Mouse (Mus musculus) myocyte (in vitro differentiated cells): ENCODE measurements at regions not wholly inside any gene's neighbourhood (a gene's known extent, or its start where the extent isn't known, plus 50 kb on each side); places are given as distances from the start of the nearest gene placed in this dataset.

ENCODE experiments used
- H3K27me3 ChIP-seq: one replicate; pipeline ENCODE4 v1.6.1; 2011; ENCODE audit not compliant: control insufficient read depth, insufficient read depth, insufficient read length
- H3K36me3 ChIP-seq: one replicate; pipeline ENCODE4 v1.6.1; 2011; ENCODE audit not compliant: control insufficient read depth, insufficient read depth
- H3K4me2 ChIP-seq: one replicate; pipeline ENCODE4 v1.6.1; 2011; ENCODE audit warnings: low read depth, control low read depth
- H3K4me3 ChIP-seq: one replicate; pipeline ENCODE4 v1.5.1; 2011; ENCODE audit warnings: mild to moderate bottlenecking, control low read depth, moderate library complexity
- H3K79me2 ChIP-seq: one replicate; pipeline ENCODE4 v1.6.1; 2011; ENCODE audit not compliant: control insufficient read depth, insufficient read depth
- H3ac ChIP-seq: one replicate; pipeline ENCODE4 v1.6.1; 2011; ENCODE audit not compliant: control insufficient read depth, insufficient read length
- CEBPB ChIP-seq: IDR thresholded peaks from 2 replicates; pipeline ENCODE4 v1.6.1; 2011; ENCODE audit warnings: mild to moderate bottlenecking, moderate library complexity; ENCODE audit not compliant: poor library complexity, insufficient read depth, severe bottlenecking
- E2F4 ChIP-seq: IDR thresholded peaks from one replicate; pipeline ENCODE4 v1.6.1; 2011; ENCODE audit warnings: mild to moderate bottlenecking, control low read depth, moderate library complexity; ENCODE audit not compliant: insufficient read depth
- MAX ChIP-seq: IDR thresholded peaks from one replicate; pipeline ENCODE4 v1.6.1; 2011; ENCODE audit warnings: low read depth, mild to moderate bottlenecking, control low read depth
- MYOD1 ChIP-seq, 3 experiments: IDR thresholded peaks; one replicate each; pipeline ENCODE4 v1.6.1; 2011; ENCODE audit warnings: control low read depth in 2 of 3, low read depth in 2 of 3, mild to moderate bottlenecking in 2 of 3, moderate library complexity in 1 of 3; ENCODE audit not compliant: insufficient read length in 2 of 3, control insufficient read depth in 1 of 3
- MYOG ChIP-seq, 3 experiments: IDR thresholded peaks; one replicate each; pipeline ENCODE4 v1.6.1; 2011; ENCODE audit warnings: control low read depth in 2 of 3, low read depth in 2 of 3, mild to moderate bottlenecking in 2 of 3; ENCODE audit not compliant: insufficient read length in 2 of 3, control insufficient read depth in 1 of 3, insufficient read depth in 1 of 3
- POLR2A ChIP-seq: IDR thresholded peaks from one replicate; pipeline ENCODE4 v1.6.1; 2011; ENCODE audit warnings: low read depth, mild to moderate bottlenecking, control low read depth, moderate library complexity; ENCODE audit not compliant: insufficient read length
- POLR2AphosphoS2 ChIP-seq: IDR thresholded peaks from one replicate; pipeline ENCODE4 v1.6.1; 2011; ENCODE audit warnings: low read depth, control low read depth; ENCODE audit not compliant: insufficient read length
- REST ChIP-seq: IDR thresholded peaks from one replicate; pipeline ENCODE4 v1.6.1; 2011; ENCODE audit warnings: mild to moderate bottlenecking, control low read depth, moderate library complexity; ENCODE audit not compliant: insufficient read depth, insufficient read length
- SRF ChIP-seq: IDR thresholded peaks from one replicate; pipeline ENCODE4 v1.6.1; 2011; ENCODE audit warnings: low read depth; ENCODE audit not compliant: control insufficient read depth, insufficient read length
- TCF12 ChIP-seq: IDR thresholded peaks from one replicate; pipeline ENCODE4 v1.6.1; 2011; ENCODE audit warnings: mild to moderate bottlenecking, control low read depth; ENCODE audit not compliant: poor library complexity, insufficient read depth, severe bottlenecking
- TCF3 ChIP-seq: IDR thresholded peaks from one replicate; pipeline ENCODE4 v1.6.1; 2011; ENCODE audit warnings: low read depth, control low read depth; ENCODE audit not compliant: insufficient read length
- USF1 ChIP-seq: IDR thresholded peaks from one replicate; pipeline ENCODE4 v1.6.1; 2011; ENCODE audit warnings: low read depth, mild to moderate bottlenecking, control low read depth, moderate library complexity

DNA sequence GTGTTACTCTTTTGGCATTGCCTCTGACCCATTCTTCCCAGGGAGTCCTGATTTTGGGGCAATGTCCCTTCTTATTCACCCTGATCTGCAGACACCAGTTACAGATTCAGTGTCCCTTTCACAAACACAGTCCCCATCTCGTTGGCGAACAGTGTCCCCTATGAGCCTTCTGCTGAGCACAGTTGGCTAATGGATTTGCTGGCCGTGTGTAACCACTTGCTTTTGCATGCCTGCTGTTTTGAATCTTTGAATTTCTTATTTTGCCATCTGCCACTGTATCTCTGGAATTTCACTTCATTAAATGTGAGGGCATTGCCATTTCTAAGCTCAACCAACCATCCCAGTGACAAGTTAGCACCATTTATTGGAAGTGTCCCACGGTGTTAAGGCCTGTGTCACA is 368.5 kb upstream of the Id4 start:
- no peaks in the 10 kb centered on the region for H3K27me3 ChIP-seq
- no peaks in the 10 kb centered on the region for H3K79me2 ChIP-seq
- H3K4me2 ChIP-seq, result no peak overlapping the region
- H3ac ChIP-seq, result no peak overlapping the region
- no peak overlapping the region for H3K4me3 ChIP-seq
- TF ChIP-seq USF1, result no peak
- no peak for TF ChIP-seq MAX
- no peak for TF ChIP-seq CEBPB
- TF ChIP-seq TCF12, result no peak
- no peak for TF ChIP-seq MYOD1 (IDR thresholded peaks at IDR 0.05; ENCODE audit: control insufficient read depth in 1 of 3, insufficient read length in 2 of 3, low read depth in 2 of 3)
- no peak for TF ChIP-seq POLR2AphosphoS2
- TF ChIP-seq REST, result no peak
- no peak for TF ChIP-seq POLR2A
- no peak for TF ChIP-seq E2F4
- TF ChIP-seq MYOG (IDR thresholded peaks at IDR 0.05; ENCODE audit: control insufficient read depth in 1 of 3, insufficient read depth in 1 of 3, insufficient read length in 2 of 3, low read depth in 2 of 3), result no peak
- TF ChIP-seq TCF3, result no peak
- TF ChIP-seq SRF, result no peak
- no peaks in the 10 kb centered on the region for H3K36me3 ChIP-seq

DNA sequence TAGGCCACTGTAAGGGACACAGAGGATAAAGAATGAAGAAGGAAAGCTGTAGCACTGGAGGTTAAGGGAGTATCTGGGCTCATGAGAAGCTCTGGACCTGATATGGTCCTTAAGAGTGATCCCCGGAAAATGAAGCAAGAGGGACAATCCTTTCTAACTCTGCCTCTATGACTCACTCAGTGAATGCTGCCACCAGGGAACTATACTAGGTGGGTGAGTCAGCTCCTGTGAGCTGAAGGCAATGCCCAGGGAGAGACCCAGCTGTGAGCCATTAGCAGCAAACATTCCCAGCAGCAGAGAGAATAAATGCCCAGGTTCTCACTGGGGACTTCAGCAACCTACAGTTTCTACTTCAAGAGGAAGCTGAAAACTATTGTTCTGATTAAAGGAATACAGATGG is 366.7 kb upstream of the Id4 start:
- no peak overlapping the region for H3ac ChIP-seq
- H3K27me3 ChIP-seq, result no peaks in the 10 kb centered on the region
- H3K79me2 ChIP-seq, result no peaks in the 10 kb centered on the region
- H3K36me3 ChIP-seq, result no peaks in the 10 kb centered on the region
- no peak overlapping the region for H3K4me3 ChIP-seq
- H3K4me2 ChIP-seq, result no peak overlapping the region
- TF ChIP-seq MYOG (IDR thresholded peaks at IDR 0.05; ENCODE audit: control insufficient read depth in 1 of 3, insufficient read depth in 1 of 3, insufficient read length in 2 of 3, low read depth in 2 of 3), result no peak
- no peak for TF ChIP-seq TCF12
- no peak for TF ChIP-seq USF1

DNA sequence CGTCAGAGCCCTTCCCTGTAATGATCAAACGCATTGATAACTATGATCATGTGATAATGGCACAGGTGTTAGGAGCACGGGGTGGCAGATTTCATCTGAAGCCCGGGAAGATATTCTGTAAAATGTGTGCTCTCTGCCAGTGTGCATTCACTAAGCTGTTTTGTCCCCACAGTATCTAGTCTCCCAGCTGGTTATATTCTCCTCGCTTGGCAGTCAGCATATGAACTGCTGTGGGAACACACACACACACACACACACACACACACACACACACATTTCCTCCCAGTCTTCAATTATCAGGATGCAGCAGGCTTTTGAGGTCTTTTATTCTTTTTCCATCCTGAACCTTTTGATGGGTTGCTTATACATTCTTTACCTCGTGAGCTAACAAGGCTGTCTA is 365.8 kb upstream of the Id4 start:
- Histone ChIP-seq H3K27me3 (no peaks in the 10 kb centered on the region), H3K4me2 (no peak overlapping the region), H3K36me3 (no peaks in the 10 kb centered on the region), H3ac (no peak overlapping the region), H3K79me2 (no peaks in the 10 kb centered on the region), H3K4me3 (no peak overlapping the region)
- TF ChIP-seq MYOG (IDR thresholded peaks at IDR 0.05; ENCODE audit: control insufficient read depth in 1 of 3, insufficient read depth in 1 of 3, insufficient read length in 2 of 3, low read depth in 2 of 3) (no peak), TCF12 (no peak), MYOD1 (IDR thresholded peaks at IDR 0.05; ENCODE audit: control insufficient read depth in 1 of 3, insufficient read length in 2 of 3, low read depth in 2 of 3) (no peak), POLR2A (no peak)

DNA sequence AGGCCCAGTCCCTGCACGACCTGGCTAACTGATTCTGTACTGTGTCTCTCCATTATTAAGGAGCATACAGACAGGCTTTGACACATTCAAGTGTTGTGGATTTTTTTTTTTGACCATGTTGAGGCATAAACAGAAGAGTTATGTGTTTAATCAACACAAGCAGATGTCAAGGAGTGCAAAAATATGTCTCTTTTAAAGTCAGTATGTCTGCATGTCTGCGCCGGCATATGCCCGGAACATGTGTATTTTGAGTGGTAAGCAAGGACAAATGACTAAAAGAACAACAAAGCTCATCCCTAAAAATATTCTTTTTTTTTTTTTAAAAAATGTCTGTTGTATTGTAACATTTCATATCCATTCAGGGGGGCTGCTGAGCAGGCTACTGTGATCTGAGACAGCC is 364.4 kb upstream of the Id4 start:
- H3K4me2 ChIP-seq, result no peak overlapping the region
- no peaks in the 10 kb centered on the region for H3K79me2 ChIP-seq
- H3K4me3 ChIP-seq, result no peak overlapping the region
- no peaks in the 10 kb centered on the region for H3K27me3 ChIP-seq
- no peak overlapping the region for H3ac ChIP-seq
- H3K36me3 ChIP-seq, result no peaks in the 10 kb centered on the region
- TF ChIP-seq TCF3, result no peak
- TF ChIP-seq CEBPB, result no peak

DNA sequence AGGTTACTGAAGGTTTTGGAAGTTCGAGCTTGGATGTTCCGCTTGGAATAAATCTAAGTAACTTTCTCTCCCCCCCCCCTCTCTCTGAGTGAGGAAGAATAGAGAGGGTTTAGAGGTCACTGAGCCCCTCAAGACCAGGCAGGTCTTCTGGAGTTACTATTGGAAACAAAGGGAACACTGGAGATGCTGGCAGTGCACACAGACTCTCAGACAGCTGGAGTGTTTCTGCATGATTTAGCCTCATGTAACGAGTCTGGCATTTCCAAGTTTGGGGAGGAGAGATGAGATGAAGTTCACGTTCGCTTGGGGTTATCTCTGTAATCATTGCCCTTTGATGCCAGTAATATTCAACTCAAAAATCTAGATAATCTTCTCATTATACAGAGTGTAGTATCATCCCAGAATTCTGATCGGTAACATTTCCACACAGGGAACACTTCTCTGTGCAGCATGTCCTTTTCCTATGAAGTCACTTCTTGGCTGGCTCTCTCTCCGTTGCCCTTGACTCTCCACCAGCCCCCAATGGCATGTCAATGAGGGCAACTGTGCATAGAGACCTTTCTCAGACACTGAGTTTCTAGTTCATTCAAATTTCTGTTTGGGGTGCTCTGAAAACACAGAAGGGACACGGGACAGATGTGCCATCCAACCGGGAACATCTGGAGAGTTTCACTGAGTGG is 351.0 kb upstream of the Id4 start:
- Histone ChIP-seq H3K4me3 (no peak overlapping the region), H3ac (no peak overlapping the region), H3K79me2 (no peaks in the 10 kb centered on the region), H3K4me2 (no peak overlapping the region), H3K36me3 (no peaks in the 10 kb centered on the region), H3K27me3 (no peaks in the 10 kb centered on the region)
- no peak for TF ChIP-seq POLR2AphosphoS2
- TF ChIP-seq USF1, result no peak

DNA sequence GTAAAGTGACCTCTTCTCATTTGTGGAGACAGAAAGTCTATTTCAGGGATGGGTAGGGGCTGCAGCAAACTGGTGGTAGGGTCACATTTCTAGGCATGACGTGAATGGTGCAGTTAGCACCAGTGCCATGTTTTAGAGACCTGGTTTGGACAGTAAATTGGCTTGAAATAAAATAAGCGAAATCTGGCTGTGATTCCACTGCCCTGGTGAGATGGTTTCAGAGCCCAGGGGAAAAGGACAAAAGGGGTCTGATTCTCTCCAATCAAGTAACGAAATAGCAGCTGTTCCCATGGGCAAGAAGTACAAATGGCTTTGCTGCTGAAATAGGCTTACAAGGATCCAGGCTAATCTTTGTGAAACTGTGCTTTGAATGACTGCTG is 350.5 kb upstream of the Id4 start:
- Histone ChIP-seq H3ac (no peak overlapping the region), H3K27me3 (no peaks in the 10 kb centered on the region), H3K4me3 (no peak overlapping the region), H3K4me2 (no peak overlapping the region), H3K36me3 (no peaks in the 10 kb centered on the region), H3K79me2 (no peaks in the 10 kb centered on the region)
- no peak for TF ChIP-seq USF1
- no peak for TF ChIP-seq MYOG (IDR thresholded peaks at IDR 0.05; ENCODE audit: control insufficient read depth in 1 of 3, insufficient read depth in 1 of 3, insufficient read length in 2 of 3, low read depth in 2 of 3)
- no peak for TF ChIP-seq MYOD1 (IDR thresholded peaks at IDR 0.05; ENCODE audit: control insufficient read depth in 1 of 3, insufficient read length in 2 of 3, low read depth in 2 of 3)
- no peak for TF ChIP-seq TCF3
- no peak for TF ChIP-seq CEBPB
- no peak for TF ChIP-seq POLR2A
- no peak for TF ChIP-seq E2F4
- no peak for TF ChIP-seq MAX
- no peak for TF ChIP-seq TCF12
- TF ChIP-seq POLR2AphosphoS2, result no peak
- TF ChIP-seq SRF, result no peak
- TF ChIP-seq REST, result no peak
